Comparison of ENCODE assay signal across 21 mouse cellular contexts in the genomic region with DNA sequence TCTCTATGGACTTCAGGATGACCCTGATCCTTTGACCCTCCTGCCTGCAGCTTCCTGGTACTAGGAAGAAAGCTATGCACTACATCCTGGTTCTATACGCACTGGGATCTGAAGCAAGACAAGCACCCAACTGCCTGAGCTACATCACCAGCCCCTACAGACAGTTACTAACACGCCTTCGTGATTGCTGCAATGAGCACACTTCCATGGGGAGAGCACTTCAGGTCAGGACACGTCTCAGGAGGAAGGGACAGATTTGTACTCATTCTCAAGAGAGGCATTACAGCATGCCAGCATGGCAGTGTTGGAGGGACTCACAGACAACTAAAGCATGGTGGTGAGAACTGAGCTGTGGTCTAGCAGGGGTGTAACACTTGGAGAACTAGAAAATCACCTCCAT. TPM values are rescaled to one million over a fixed set of nuclear protein-coding genes. Genes with fewer than 3 reads are reported as not detected.
DNase-seq lines count a peak whose midpoint lies in the region; ATAC-seq lines count a peak whose summit lies in the region.
"Had no signal": no experiment of that assay in that cellular context is flagged by ENCODE, and none has a peak within 500 bp of the region (broad histone marks: within the 10 kb centered on the region; RNA-seq: fewer than 3 reads in every experiment).

No protein-coding gene starts in this region.

- H3K4me3 ChIP-seq in heart, embryonic 12.5 days = no peak overlapping the region
- no peak overlapping the region for H3K4me3 ChIP-seq in stomach, embryonic 16.5 days (replicated peaks; ENCODE audit: low read length)
- H3K4me3 ChIP-seq: erythroblast, embryonic 14.5 days; forebrain, embryonic 12.5 days; forebrain, embryonic 15.5 days; heart, adult 2 months; heart, embryonic 10.5 days; hindbrain, embryonic 12.5 days; hindbrain, embryonic 15.5 days had no signal

- H3K27me3 ChIP-seq in heart, embryonic 12.5 days (replicated peaks) = no peaks in the 10 kb centered on the region
- H3K27me3 ChIP-seq in stomach, embryonic 16.5 days (ENCODE audit: control insufficient read depth, insufficient read depth, low read length) = no peaks in the 10 kb centered on the region
- H3K27me3 ChIP-seq: forebrain, embryonic 12.5 days; forebrain, embryonic 15.5 days; hindbrain, embryonic 12.5 days; hindbrain, embryonic 15.5 days had no signal

- peak; percentile 49 for DNase-seq in heart, adult 11 months
- peak; percentile 41 for DNase-seq in urinary bladder, postnatal 14 days (ENCODE audit: low spot score)
- no peak for DNase-seq in urinary bladder, postnatal 4 days (ENCODE audit: low spot score in 2 of 2)
- DNase-seq in B cell, adult 2 months = no peak
- DNase-seq: adrenal gland, adult 8-10 months; cerebellum, adult 11-12 months; cerebellum, adult 8-10 months; cerebellum, postnatal 10 days; cerebellum, postnatal 36 days; embryo, embryonic 11 days; gastrocnemius, postnatal 25 days; heart, adult 2 months had no signal

- WGBS in heart, embryonic 12.5 days = 85% methylated on average over 4 of the region's 4 CpGs
- 83% methylated on average over 4 of the region's 4 CpGs for WGBS in stomach, embryonic 16.5 days

- peaks cover 19% of the 10 kb centered on the region for H3K36me3 ChIP-seq in heart, embryonic 12.5 days
- peaks cover 8% of the 10 kb centered on the region; the same call in 1 of the 2 replicates for H3K36me3 ChIP-seq in stomach, embryonic 16.5 days (ENCODE audit: control insufficient read depth, insufficient read depth, low read length)
- H3K36me3 ChIP-seq: hindbrain, embryonic 15.5 days had no signal

- no peak for ATAC-seq in heart, embryonic 12.5 days (ENCODE audit: insufficient number of reproducible peaks, low FRiP score)
- no peak for ATAC-seq in stomach, embryonic 16.5 days (ENCODE audit: insufficient read depth, low FRiP score)
- ATAC-seq: activated CD4-positive, CD25-positive, alpha-beta regulatory T cell, adult 4 months; forebrain, embryonic 15.5 days had no signal

- peaks cover 34% of the 10 kb centered on the region for H3K4me1 ChIP-seq in heart, embryonic 12.5 days (replicated peaks)
- peaks cover 29% of the 10 kb centered on the region for H3K4me1 ChIP-seq in stomach, embryonic 16.5 days (ENCODE audit: control insufficient read depth, insufficient read depth, low read length)
- H3K4me1 ChIP-seq: forebrain, embryonic 12.5 days; forebrain, embryonic 15.5 days; hindbrain, embryonic 12.5 days; hindbrain, embryonic 15.5 days had no signal

- no peak overlapping the region for H3K27ac ChIP-seq in heart, embryonic 12.5 days (ENCODE audit: poor library complexity, severe bottlenecking)
- H3K27ac ChIP-seq in stomach, embryonic 16.5 days (ENCODE audit: low read length) = peak overlapping the region; percentile 57; the same call in 1 of the 2 replicates
- H3K27ac ChIP-seq: forebrain, embryonic 12.5 days; forebrain, embryonic 15.5 days; heart, adult 2 months; heart, embryonic 10.5 days; hindbrain, embryonic 12.5 days; hindbrain, embryonic 15.5 days had no signal

- H3K4me2 ChIP-seq in heart, embryonic 12.5 days = no peak overlapping the region
- H3K4me2 ChIP-seq in stomach, embryonic 16.5 days (ENCODE audit: low read depth, low read length) = no peak overlapping the region
- H3K4me2 ChIP-seq: forebrain, embryonic 12.5 days; forebrain, embryonic 15.5 days; hindbrain, embryonic 12.5 days; hindbrain, embryonic 15.5 days had no signal

- no peak overlapping the region for H3K9ac ChIP-seq in heart, embryonic 12.5 days
- H3K9ac ChIP-seq in stomach, embryonic 16.5 days (ENCODE audit: low read length) = no peak overlapping the region
- H3K9ac ChIP-seq: forebrain, embryonic 12.5 days; forebrain, embryonic 15.5 days; hindbrain, embryonic 12.5 days; hindbrain, embryonic 15.5 days had no signal

- H3K9me3 ChIP-seq in heart, embryonic 12.5 days (replicated peaks) = 0 out of 2 replicates have a peak, but pooled peaks cover 2% of the 10 kb centered on the region
- H3K9me3 ChIP-seq in stomach, embryonic 16.5 days (replicated peaks; ENCODE audit: control insufficient read depth, low read length) = no peaks in the 10 kb centered on the region
- H3K9me3 ChIP-seq: forebrain, embryonic 12.5 days; forebrain, embryonic 15.5 days; heart, embryonic 10.5 days; hindbrain, embryonic 12.5 days; hindbrain, embryonic 15.5 days had no signal

RNA-seq across cellular contexts. Expression of a gene that starts 35.1 kb away (rescaled TPM):
- polyA plus RNA-seq in heart, embryonic 12.5 days (2016; fragmentation: Nextera tagmentation; extraction: Ambion mirVana) = 17.7 and 18.0 TPM in 2 replicates
- 17.7 and 18.2 TPM in 2 replicates for polyA plus RNA-seq in stomach, embryonic 16.5 days (2015; fragmentation: Nextera tagmentation; extraction: Ambion mirVana)

RNA-seq across cellular contexts. Expression of a gene that starts 36.5 kb away (rescaled TPM):
- 42.6 and 44.6 TPM in 2 replicates for polyA plus RNA-seq in heart, embryonic 12.5 days (2016; fragmentation: Nextera tagmentation; extraction: Ambion mirVana)
- 47.1 and 47.3 TPM in 2 replicates for polyA plus RNA-seq in stomach, embryonic 16.5 days (2015; fragmentation: Nextera tagmentation; extraction: Ambion mirVana)

Comparison
In these comparisons a context has a peak if more than half of its experiments do, and no peak if none do; other contexts are left out.
1. DNase-seq: peak in heart, adult 11 months (single experiment) and urinary bladder, postnatal 14 days (single experiment); none in urinary bladder, postnatal 4 days (0 of 2) and B cell, adult 2 months (0 of 2).